Mouse (Mus musculus): ENCODE measurements around the gene Herpud1. TPM values are rescaled to one million over a fixed set of nuclear protein-coding genes. Genes with fewer than 3 reads are reported as not detected.

Gene Herpud1
- polyA plus RNA-seq, 1 experiment from 2014 or later: 55.8 TPM

DNA sequence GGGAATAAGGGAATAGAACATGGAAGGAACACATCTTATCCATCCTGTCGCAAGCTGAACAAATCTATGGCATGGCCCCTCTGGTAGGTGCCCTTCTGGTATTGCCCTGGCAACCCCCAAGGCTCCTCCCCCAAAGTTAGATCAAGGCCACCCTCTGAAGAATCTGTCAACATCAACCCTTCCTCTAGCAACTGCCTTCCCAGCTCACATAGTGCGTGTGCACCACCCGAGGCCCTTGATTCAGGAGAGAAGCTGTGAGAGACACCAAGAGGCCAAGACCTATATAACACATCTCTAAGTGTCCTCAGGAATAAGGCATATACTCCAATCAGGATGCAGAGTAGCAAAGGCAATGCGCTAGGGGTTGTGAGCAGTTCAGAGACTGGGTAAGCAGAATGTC, 36.0 kb downstream of the Herpud1 start:
- WGBS: 92% methylated on average over 4 of the region's 4 CpGs
- H3K4me3 ChIP-seq: no peak overlapping the region
- H3K27me3 ChIP-seq: no peaks in the 10 kb centered on the region
- ATAC-seq (ENCODE audit: low FRiP score): no peak
- no peaks in the 10 kb centered on the region for H3K36me3 ChIP-seq
- H3K9me3 ChIP-seq: no peaks in the 10 kb centered on the region
- H3K4me1 ChIP-seq (replicated peaks): no peaks in the 10 kb centered on the region
- no peak overlapping the region for H3K4me2 ChIP-seq
- no peak overlapping the region for H3K9ac ChIP-seq
- H3K27ac ChIP-seq: no peak overlapping the region

DNA sequence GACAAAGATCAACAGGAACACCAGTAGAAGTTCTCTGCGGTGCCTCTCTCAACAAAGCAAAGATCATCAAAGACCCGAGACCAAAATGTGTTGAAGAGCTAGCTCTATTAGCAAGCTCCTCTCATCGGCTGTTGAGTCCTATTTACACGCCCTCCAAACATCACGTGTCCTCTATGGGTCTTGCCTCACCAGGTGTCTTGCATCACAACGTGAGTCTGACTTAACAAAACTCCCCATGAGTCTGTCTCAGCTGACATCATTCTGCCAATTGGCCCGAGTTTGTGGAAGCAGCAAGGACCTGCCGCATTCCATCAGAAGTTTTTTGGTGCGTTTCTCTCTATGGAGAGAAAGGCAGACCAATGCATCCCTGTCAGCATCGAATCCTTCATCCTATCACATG, 41.7 kb downstream of the Herpud1 start:
- no peak for ATAC-seq (ENCODE audit: low FRiP score)
- Histone ChIP-seq H3K9me3 (no peaks in the 10 kb centered on the region), H3K9ac (no peak overlapping the region), H3K36me3 (no peaks in the 10 kb centered on the region), H3K4me3 (no peak overlapping the region), H3K27ac (no peak overlapping the region), H3K4me1 (replicated peaks) (no peaks in the 10 kb centered on the region), H3K4me2 (no peak overlapping the region), H3K27me3 (peaks cover 5% of the 10 kb centered on the region; the same call in 1 of the 2 replicates)
- 81% methylated on average over 10 of the region's 10 CpGs for WGBS

DNA sequence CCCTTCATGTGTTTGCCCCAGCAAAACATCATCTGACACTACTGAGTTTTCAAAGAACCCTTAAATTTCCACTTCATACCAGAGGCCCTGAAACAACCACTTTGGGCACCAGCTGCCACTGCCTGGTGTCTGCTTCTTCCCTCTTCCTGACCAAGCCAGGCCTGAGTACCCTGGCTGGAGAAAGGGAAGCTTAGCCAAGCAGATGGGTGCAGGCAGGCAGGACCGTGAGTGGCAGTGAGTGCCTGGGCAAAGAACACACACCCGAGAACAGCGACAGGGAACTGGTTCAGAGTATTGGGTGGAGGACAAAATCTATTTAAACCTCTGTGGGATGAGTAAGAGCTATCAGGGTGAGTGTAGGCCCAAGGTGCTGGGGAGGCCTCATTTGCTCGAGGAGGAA, 42.2 kb downstream of the Herpud1 start:
- Histone ChIP-seq H3K27me3 (peaks cover 9% of the 10 kb centered on the region), H3K4me3 (no peak overlapping the region), H3K36me3 (no peaks in the 10 kb centered on the region), H3K9ac (no peak overlapping the region), H3K4me2 (no peak overlapping the region), H3K27ac (no peak overlapping the region), H3K9me3 (no peaks in the 10 kb centered on the region), H3K4me1 (replicated peaks) (no peaks in the 10 kb centered on the region)
- ATAC-seq (ENCODE audit: low FRiP score): no peak
- 84% methylated on average over 4 of the region's 4 CpGs for WGBS

DNA sequence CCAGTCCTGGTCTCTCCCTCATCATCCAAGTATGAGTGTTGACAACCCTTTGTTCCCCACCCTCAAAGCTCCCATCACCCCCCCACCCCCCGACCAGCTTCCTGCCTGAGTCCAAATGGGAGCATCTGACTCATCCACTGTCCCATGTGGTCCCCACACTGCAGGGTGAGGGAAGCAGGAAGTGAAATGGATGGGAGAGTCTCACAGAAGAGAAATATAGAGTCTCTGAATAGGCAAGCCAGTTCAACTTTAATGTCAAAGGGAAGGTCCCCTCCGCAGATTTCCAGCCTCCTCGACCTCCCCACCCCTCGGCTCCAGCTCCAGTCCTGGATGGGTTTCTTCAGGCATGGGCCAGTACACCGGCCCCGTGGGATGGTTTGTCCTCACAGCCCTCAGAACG, 43.1 kb downstream of the Herpud1 start:
- H3K27ac ChIP-seq: no peak overlapping the region
- no peak for ATAC-seq (ENCODE audit: low FRiP score)
- H3K4me3 ChIP-seq: no peak overlapping the region
- H3K4me2 ChIP-seq: no peak overlapping the region
- H3K9me3 ChIP-seq: no peaks in the 10 kb centered on the region
- H3K27me3 ChIP-seq: peaks cover 18% of the 10 kb centered on the region
- no peaks in the 10 kb centered on the region for H3K36me3 ChIP-seq
- H3K9ac ChIP-seq: no peak overlapping the region
- H3K4me1 ChIP-seq (replicated peaks): peaks cover 8% of the 10 kb centered on the region
- WGBS: 84% methylated on average over 7 of the region's 7 CpGs

DNA sequence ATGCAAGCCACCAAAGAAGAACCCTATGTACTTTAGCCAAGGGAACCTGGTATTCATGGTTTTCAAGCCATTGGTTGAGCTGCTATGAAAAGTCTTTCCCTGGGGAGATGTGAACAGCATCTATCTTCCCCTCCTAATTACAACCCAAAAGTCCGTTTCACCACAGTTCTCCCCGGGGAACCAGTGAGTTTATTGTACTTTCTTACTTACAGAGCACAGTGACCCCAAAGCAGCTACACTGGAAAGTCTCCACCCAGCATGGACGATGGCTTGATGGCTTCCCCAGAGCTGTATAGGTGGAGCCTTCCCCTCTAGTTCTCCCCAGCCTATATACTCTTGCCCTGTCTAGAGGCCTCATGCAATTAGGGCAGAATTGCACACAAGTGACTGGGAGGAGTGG, 46.0 kb downstream of the Herpud1 start:
- WGBS: 79% methylated on average over 3 of the region's 3 CpGs
- ATAC-seq (ENCODE audit: low FRiP score): no peak
- Histone ChIP-seq H3K4me2 (no peak overlapping the region), H3K27me3 (peaks cover 32% of the 10 kb centered on the region), H3K27ac (no peak overlapping the region), H3K4me1 (replicated peaks) (peaks cover 10% of the 10 kb centered on the region), H3K9me3 (no peaks in the 10 kb centered on the region), H3K4me3 (no peak overlapping the region), H3K36me3 (no peaks in the 10 kb centered on the region), H3K9ac (no peak overlapping the region)

DNA sequence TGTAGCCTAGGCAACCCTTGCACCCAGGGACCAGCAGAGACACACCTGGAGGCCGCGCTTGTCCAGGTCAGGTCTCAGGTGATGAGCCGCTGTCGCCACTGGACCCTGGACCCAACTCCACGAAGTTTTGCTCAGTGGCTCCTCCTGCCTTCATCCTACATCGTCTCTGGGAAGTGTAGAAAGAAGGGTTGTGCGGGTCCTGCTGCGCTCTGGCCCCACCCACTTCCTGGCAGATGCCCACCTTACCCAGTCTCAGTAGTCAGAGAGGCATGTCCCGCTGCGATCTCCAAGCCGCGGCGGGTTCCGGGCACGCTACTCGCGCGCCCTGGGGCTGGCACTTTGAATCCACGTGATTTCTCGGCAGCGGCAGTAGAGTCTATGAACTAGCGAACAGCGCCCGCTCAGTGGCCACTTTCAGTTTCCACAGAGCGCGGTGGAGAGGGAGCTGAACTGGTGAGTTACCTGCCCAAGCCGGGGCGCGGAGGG, 47.8 kb downstream of the Herpud1 start, which contains the start of gene Nlrc5:
Gene Nlrc5, plus strand, starts transcription at position 376 of the 486 bp plus-strand sequence.
- peaks cover 32% of the 10 kb centered on the region for H3K27me3 ChIP-seq
- H3K36me3 ChIP-seq: no peaks in the 10 kb centered on the region
- peak within 1 kb of the TSS; percentile 66 for H3K9ac ChIP-seq
- H3K27ac ChIP-seq: no peak within 1 kb of the TSS
- peak within 1 kb of the TSS; percentile 43 for H3K4me3 ChIP-seq
- H3K4me1 ChIP-seq (replicated peaks): peaks cover 10% of the 10 kb centered on the region
- ATAC-seq (ENCODE audit: low FRiP score): no peak; the same call in 1 of the 2 replicates
- peak within 1 kb of the TSS; percentile 78 for H3K4me2 ChIP-seq
- WGBS: 3% methylated on average over 29 of the region's 29 CpGs
- H3K9me3 ChIP-seq: no peaks in the 10 kb centered on the region

DNA sequence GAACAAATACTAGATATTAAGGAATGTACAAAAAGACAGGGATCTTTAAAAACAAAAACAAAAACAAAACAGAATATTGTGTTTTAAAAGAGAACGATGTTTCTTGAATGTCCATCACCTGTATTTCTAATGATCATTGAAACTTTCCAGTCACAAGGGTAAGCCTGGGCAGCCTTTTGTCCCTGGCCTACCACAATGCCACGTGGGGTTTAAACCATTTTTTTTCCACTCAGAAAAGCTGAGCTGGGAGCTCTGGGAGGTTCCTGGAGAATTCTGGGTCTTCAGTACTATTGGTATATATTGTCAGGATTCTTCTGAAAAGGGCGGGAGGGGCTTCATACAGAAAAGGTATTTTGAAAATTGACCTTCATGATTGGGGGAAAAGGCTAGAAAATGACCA, 48.7 kb downstream of the Herpud1 start:
- Histone ChIP-seq H3K4me2 (no peak overlapping the region; the same call in 1 of the 2 replicates), H3K27ac (no peak overlapping the region), H3K27me3 (peaks cover 32% of the 10 kb centered on the region), H3K9me3 (no peaks in the 10 kb centered on the region), H3K36me3 (no peaks in the 10 kb centered on the region), H3K4me3 (no peak overlapping the region), H3K9ac (no peak overlapping the region), H3K4me1 (replicated peaks) (peaks cover 10% of the 10 kb centered on the region)
- no peak for ATAC-seq (ENCODE audit: low FRiP score)
- WGBS: 77% methylated on average over 3 of the region's 3 CpGs

DNA sequence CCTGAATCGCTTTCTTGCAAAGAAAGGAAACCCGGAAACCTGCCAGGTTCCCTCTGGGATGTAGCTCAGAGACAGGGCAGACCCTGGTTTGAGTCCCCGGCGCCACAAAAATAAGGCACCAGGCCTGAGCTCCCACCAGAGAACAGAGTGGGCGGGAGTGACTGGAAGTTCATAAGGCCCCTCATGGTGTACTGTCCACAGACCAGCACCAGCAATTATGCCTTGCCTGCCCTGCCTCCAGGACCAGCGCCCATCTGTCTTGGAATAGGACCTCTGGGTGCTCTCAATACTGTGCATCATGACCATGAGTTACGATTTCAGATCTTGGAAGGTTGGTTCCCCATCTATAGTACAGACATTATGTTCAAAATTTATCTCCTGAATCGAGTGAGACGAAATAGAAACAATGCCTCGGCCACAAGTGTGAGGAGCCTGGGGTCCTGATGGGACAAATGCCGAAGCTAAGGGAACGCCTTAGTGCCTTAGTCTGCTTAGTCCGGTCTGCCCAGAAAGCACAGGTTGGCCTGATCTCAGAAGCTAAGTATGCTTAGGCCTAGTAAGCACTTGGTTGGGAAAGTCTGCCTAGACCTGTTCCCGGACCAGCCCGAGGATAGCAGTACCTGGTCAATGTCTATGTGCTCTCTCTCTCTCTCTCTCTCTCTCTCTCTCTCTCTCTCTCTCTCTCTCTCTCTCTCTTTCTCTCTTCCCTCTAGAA, 49.3 kb downstream of the Herpud1 start:
- Histone ChIP-seq H3K36me3 (no peaks in the 10 kb centered on the region), H3K4me2 (no peak overlapping the region), H3K4me3 (no peak overlapping the region), H3K4me1 (replicated peaks) (peaks cover 10% of the 10 kb centered on the region), H3K27me3 (peaks cover 32% of the 10 kb centered on the region), H3K9me3 (no peaks in the 10 kb centered on the region), H3K27ac (no peak overlapping the region), H3K9ac (no peak overlapping the region)
- WGBS: 92% methylated on average over 15 of the region's 15 CpGs
- ATAC-seq (ENCODE audit: low FRiP score): no peak

DNA sequence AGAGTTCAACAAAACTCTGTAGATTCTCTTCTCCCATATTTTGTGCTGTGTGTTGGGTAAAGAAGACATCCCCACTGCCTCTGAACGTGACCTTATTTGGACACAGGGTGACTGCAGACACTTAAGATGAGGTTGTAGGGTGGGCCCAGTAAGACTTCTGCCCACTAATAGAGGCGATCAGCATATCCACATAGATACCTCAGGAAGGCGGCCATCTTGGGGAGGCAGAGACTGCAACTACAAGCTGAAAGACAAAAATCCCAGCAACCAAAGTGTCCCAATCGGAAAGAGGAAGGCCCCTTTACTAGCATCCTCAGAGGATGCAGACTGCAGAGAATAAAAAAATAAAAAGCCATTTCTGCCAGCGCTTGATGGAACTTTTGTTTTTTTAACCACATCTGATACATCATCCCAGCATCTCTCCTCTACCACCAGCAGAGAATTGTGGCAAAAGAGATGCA, 49.9 kb downstream of the Herpud1 start:
- WGBS: 94% methylated on average over 5 of the region's 5 CpGs

DNA sequence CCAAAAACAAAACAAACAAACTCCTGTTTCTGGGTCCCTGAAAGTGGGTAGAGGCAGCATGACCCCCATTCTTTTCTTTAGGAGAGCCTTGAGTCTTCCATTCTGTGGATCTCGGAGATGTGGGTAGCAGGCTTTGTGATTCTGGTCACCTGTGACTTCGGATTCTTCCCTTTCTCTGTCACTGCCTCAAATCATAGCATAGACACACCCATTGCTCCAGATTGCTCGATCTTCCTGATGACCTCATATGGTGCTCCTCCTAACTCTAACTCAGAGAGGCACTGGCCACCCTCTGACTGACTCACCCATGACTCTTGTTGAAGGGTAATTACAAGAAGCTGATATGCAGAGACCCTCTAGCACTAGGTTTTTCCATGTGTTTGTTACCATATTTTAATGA, 50.7 kb downstream of the Herpud1 start:
- Histone ChIP-seq H3K27me3 (peaks cover 32% of the 10 kb centered on the region), H3K4me2 (no peak overlapping the region), H3K9me3 (no peaks in the 10 kb centered on the region), H3K36me3 (no peaks in the 10 kb centered on the region), H3K4me1 (replicated peaks) (peaks cover 10% of the 10 kb centered on the region), H3K27ac (no peak overlapping the region), H3K9ac (no peak overlapping the region), H3K4me3 (no peak overlapping the region)
- 86% methylated on average over 3 of the region's 3 CpGs for WGBS
- ATAC-seq (ENCODE audit: low FRiP score): no peak

More for the DNA sequence above, 49.9 kb downstream of the Herpud1 start:
- Histone ChIP-seq H3K4me1 (replicated peaks) (peaks cover 10% of the 10 kb centered on the region), H3K4me2 (no peak overlapping the region), H3K27ac (no peak overlapping the region), H3K4me3 (no peak overlapping the region), H3K27me3 (peaks cover 32% of the 10 kb centered on the region), H3K9me3 (no peaks in the 10 kb centered on the region), H3K9ac (no peak overlapping the region), H3K36me3 (no peaks in the 10 kb centered on the region)
- ATAC-seq (ENCODE audit: low FRiP score): no peak

DNA sequence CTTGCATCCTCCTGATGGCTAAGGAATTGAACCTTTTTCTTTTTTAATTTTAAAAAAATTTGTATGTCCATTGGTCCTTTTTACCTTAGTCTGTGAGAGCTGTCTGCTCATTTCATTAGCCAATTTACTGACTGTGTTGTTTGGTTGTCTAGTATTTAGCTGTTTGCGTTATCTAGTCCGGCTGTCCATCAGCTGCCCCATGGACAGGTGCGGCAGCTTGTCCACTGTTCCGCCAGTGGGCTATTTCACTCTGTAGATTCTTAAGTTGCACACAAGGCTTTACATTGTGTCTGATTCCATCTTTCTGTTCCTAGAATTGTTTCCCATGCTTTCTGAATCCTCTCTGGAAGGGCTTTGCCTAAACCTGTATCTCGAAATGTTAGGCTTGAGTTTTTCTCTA, 52.4 kb downstream of the Herpud1 start:
- H3K27ac ChIP-seq: no peak overlapping the region
- H3K4me3 ChIP-seq: no peak overlapping the region
- H3K4me1 ChIP-seq (replicated peaks): peaks cover 9% of the 10 kb centered on the region
- H3K4me2 ChIP-seq: no peak overlapping the region
- WGBS: 94% methylated on average over 5 of the region's 5 CpGs
- ATAC-seq (ENCODE audit: low FRiP score): no peak
- H3K27me3 ChIP-seq: peaks cover 21% of the 10 kb centered on the region
- H3K9ac ChIP-seq: no peak overlapping the region
- H3K36me3 ChIP-seq: no peaks in the 10 kb centered on the region
- H3K9me3 ChIP-seq: no peaks in the 10 kb centered on the region

DNA sequence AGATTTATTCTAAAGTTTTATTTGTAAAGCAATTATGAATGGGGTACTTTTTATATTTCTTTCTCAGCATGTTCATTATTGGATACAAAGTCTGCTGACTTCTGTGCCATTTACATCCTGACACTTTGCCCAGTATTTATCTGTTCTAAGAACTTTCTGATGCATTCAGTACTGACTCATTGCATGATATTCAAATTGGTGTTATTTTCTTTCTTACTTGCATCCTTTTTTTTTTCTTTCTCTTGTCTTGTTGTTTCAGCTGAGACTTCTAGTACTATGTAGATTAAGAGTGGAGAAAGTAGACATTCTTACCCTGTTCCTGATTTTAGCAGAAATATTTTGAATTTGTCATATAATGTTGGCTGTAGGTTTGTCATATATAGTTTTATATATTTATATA, 53.5 kb downstream of the Herpud1 start:
- H3K9me3 ChIP-seq: no peaks in the 10 kb centered on the region
- ATAC-seq (ENCODE audit: low FRiP score): no peak
- peaks cover 12% of the 10 kb centered on the region for H3K27me3 ChIP-seq

DNA sequence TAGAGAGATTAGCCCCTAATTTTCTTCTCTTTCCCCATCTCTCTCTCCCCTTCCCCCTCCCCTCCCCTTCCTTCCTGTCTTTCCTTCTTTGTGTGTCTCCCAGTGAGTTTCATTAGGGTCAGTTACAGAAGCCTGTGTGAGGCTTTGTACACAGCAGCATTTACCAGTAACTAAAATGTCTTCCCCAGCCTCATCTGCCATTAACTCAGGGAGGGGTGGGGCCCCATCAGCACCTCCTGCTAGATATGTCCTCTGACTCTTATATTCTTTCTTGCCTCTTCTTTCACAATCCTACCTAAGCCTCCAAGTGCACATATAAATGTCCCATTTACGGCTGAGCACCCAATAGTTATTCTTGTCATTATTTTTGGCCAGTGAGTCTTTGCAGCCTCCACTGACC, 54.2 kb downstream of the Herpud1 start:
- 82% methylated on average over 1 of the region's 1 CpGs for WGBS

More for the DNA sequence above, 53.5 kb downstream of the Herpud1 start:
- no peak overlapping the region for H3K4me2 ChIP-seq
- H3K4me1 ChIP-seq (replicated peaks): no peaks in the 10 kb centered on the region
- no peak overlapping the region for H3K4me3 ChIP-seq
- no peaks in the 10 kb centered on the region for H3K36me3 ChIP-seq
- H3K9ac ChIP-seq: no peak overlapping the region
- H3K27ac ChIP-seq: no peak overlapping the region

More for the DNA sequence above, 54.2 kb downstream of the Herpud1 start:
- H3K9me3 ChIP-seq: no peaks in the 10 kb centered on the region
- H3K27me3 ChIP-seq: peaks cover 5% of the 10 kb centered on the region
- no peak for ATAC-seq (ENCODE audit: low FRiP score)
- no peak overlapping the region for H3K9ac ChIP-seq
- no peak overlapping the region for H3K27ac ChIP-seq
- no peaks in the 10 kb centered on the region for H3K4me1 ChIP-seq (replicated peaks)
- no peak overlapping the region for H3K4me2 ChIP-seq
- no peak overlapping the region for H3K4me3 ChIP-seq
- no peaks in the 10 kb centered on the region for H3K36me3 ChIP-seq

All from hindbrain, embryonic 13.5 days (tissue).